In genomic region chr17:25068690-25069089, GRCm38 (mm10) we compare ENCODE assay signal across 19 mouse cellular contexts. TPM values are rescaled to one million over a fixed set of nuclear protein-coding genes. Genes with fewer than 3 reads are reported as not detected.
DNase-seq lines count a peak whose midpoint lies in the region; ATAC-seq and TF ChIP-seq lines count a peak whose summit lies in the region.
"Had no signal": no experiment of that assay in that cellular context is flagged by ENCODE, and none has a peak within 500 bp of the region (broad histone marks: within the 10 kb centered on the region; RNA-seq: fewer than 3 reads in every experiment).

No protein-coding gene starts in this region.

- TF ChIP-seq CTCF in small intestine, adult 2 months (IDR thresholded peaks at IDR 0.05; ENCODE audit: extremely low read depth, insufficient read length, insufficient replicate concordance, low read depth, low read length) = no peak

- H3K36me3 ChIP-seq in heart, embryonic 12.5 days = 0 out of 2 replicates have a peak, but pooled peaks cover 6% of the 10 kb centered on the region
- H3K36me3 ChIP-seq in megakaryocyte, embryonic 14.5 days (replicated peaks; ENCODE audit: low read length) = peaks cover 54% of the 10 kb centered on the region
- H3K36me3 ChIP-seq in small intestine, adult 2 months (ENCODE audit: control insufficient read depth, insufficient read depth, low read length) = 0 out of 2 replicates have a peak, but pooled peaks cover 3% of the 10 kb centered on the region

- no peaks in the 10 kb centered on the region for H3K9me3 ChIP-seq in heart, embryonic 12.5 days (replicated peaks)
- H3K9me3 ChIP-seq in megakaryocyte, embryonic 14.5 days = no peaks in the 10 kb centered on the region
- H3K9me3 ChIP-seq: hindbrain, embryonic 10.5 days; limb, embryonic 15.5 days; neural tube, embryonic 12.5 days had no signal

- peaks cover 50% of the 10 kb centered on the region for H3K4me1 ChIP-seq in heart, embryonic 12.5 days (replicated peaks)
- peaks cover 74% of the 10 kb centered on the region for H3K4me1 ChIP-seq in megakaryocyte, embryonic 14.5 days
- H3K4me1 ChIP-seq in small intestine, adult 2 months (ENCODE audit: control insufficient read depth, insufficient read depth, insufficient read length, low read length) = 0 out of 2 replicates have a peak, but pooled peaks cover 3% of the 10 kb centered on the region
- H3K4me1 ChIP-seq: hindbrain, embryonic 10.5 days; limb, embryonic 15.5 days; neural tube, embryonic 12.5 days had no signal

- DNase-seq in heart, postnatal 4 days = no peak
- peak; percentile 32 to 55 for DNase-seq in kidney, postnatal 25 days
- no peak for DNase-seq in kidney, postnatal 10 days
- DNase-seq: cerebellum, postnatal 14 days; layer of hippocampus, adult 9-11 months; right cerebral cortex, postnatal 25 days; thymus, adult 18-20 months had no signal

- H3K9ac ChIP-seq in heart, embryonic 12.5 days = no peak overlapping the region
- H3K9ac ChIP-seq: limb, embryonic 15.5 days; neural tube, embryonic 12.5 days had no signal

- no peak overlapping the region for H3K4me2 ChIP-seq in heart, embryonic 12.5 days
- H3K4me2 ChIP-seq: limb, embryonic 15.5 days; neural tube, embryonic 12.5 days had no signal

- H3K27me3 ChIP-seq in heart, embryonic 12.5 days (replicated peaks) = no peaks in the 10 kb centered on the region
- no peaks in the 10 kb centered on the region for H3K27me3 ChIP-seq in megakaryocyte, embryonic 14.5 days (replicated peaks)
- H3K27me3 ChIP-seq in small intestine, adult 2 months (ENCODE audit: control insufficient read depth, insufficient read depth, low read length) = no peaks in the 10 kb centered on the region
- H3K27me3 ChIP-seq: limb, embryonic 15.5 days; neural tube, embryonic 12.5 days had no signal

- no peak for TF ChIP-seq POLR2A in small intestine, adult 2 months (IDR thresholded peaks at IDR 0.05; ENCODE audit: low read depth, low read length)

- H3K4me3 ChIP-seq in heart, embryonic 12.5 days = no peak overlapping the region
- H3K4me3 ChIP-seq in megakaryocyte, embryonic 14.5 days (replicated peaks) = peak overlapping the region; percentile 13
- H3K4me3 ChIP-seq in small intestine, adult 2 months (ENCODE audit: low read depth, low read length) = no peak overlapping the region
- H3K4me3 ChIP-seq: erythroblast, embryonic 14.5 days; hindbrain, embryonic 10.5 days; limb, embryonic 15.5 days; neural tube, embryonic 12.5 days had no signal

- WGBS in heart, embryonic 12.5 days = 41% methylated on average over 2 of the region's 2 CpGs
- WGBS in small intestine, adult 2 months = 60% methylated on average over 2 of the region's 2 CpGs

- peak overlapping the region; percentile 49; the same call in 1 of the 2 replicates for H3K27ac ChIP-seq in heart, embryonic 12.5 days (ENCODE audit: poor library complexity, severe bottlenecking)
- peak overlapping the region; percentile 49; the same call in 1 of the 2 replicates for H3K27ac ChIP-seq in small intestine, adult 2 months (ENCODE audit: insufficient read depth, low read depth, low read length)
- H3K27ac ChIP-seq: hindbrain, embryonic 10.5 days; limb, embryonic 15.5 days; neural tube, embryonic 12.5 days had no signal

- ATAC-seq in heart, embryonic 12.5 days (ENCODE audit: insufficient number of reproducible peaks, low FRiP score) = no peak
- ATAC-seq in megakaryocyte, adult 5-6 weeks (ENCODE audit: poor library complexity, severe bottlenecking) = no peak
- ATAC-seq: forebrain, embryonic 16.5 days had no signal

RNA-seq across cellular contexts. Expression of gene Tmem204, which starts 14.7 kb away (rescaled TPM):
- 16.3 and 20.4 TPM in 2 replicates for polyA plus RNA-seq in heart, embryonic 12.5 days (2016; fragmentation: Nextera tagmentation; extraction: Ambion mirVana)
- total RNA-seq in heart, postnatal 4 days (2021) = 10 to 100 TPM; 25.2 to 27.4 TPM
- not detected in 2 replicates for polyA plus RNA-seq in megakaryocyte, embryonic 14.5 days (2012; ENCODE audit: insufficient read depth, low replicate concordance)
- not detected in 2 replicates for total RNA-seq in megakaryocyte, adult 5-6 weeks (2015)
- not detected in 2 replicates for total RNA-seq in megakaryocyte, adult 5-6 weeks (2017)
- polyA plus RNA-seq in small intestine, adult 2 months (2012; rRNA removed) = 9.7 and 17.7 TPM in 2 replicates
- total RNA-seq: megakaryocyte progenitor cell, adult 5-6 weeks had no signal
- polyA plus RNA-seq: erythroblast, embryonic 14.5 days had no signal

RNA-seq across cellular contexts. Expression of gene Telo2, which starts 47.1 kb away (rescaled TPM):
- 23.5 and 30.7 TPM in 2 replicates for polyA plus RNA-seq in heart, embryonic 12.5 days (2016; fragmentation: Nextera tagmentation; extraction: Ambion mirVana)
- 10 to 100 TPM; 16.4 to 17.5 TPM for total RNA-seq in heart, postnatal 4 days (2021)
- 9.1 and 27.2 TPM in 2 replicates for polyA plus RNA-seq in megakaryocyte, embryonic 14.5 days (2012; ENCODE audit: insufficient read depth, low replicate concordance)
- 3.9 and 4.4 TPM in 2 replicates for total RNA-seq in megakaryocyte, adult 5-6 weeks (2015)
- 8.8 and 11.3 TPM in 2 replicates for total RNA-seq in megakaryocyte, adult 5-6 weeks (2017)
- 7.3 and 8.9 TPM in 2 replicates for polyA plus RNA-seq in small intestine, adult 2 months (2012; rRNA removed)

RNA-seq across cellular contexts. Expression of gene Ptx4, which starts 51.9 kb away (rescaled TPM):
- polyA plus RNA-seq in heart, embryonic 12.5 days (2016; fragmentation: Nextera tagmentation; extraction: Ambion mirVana) = 0.27 TPM in 1 of 2 replicates, not detected in the other
- 1 to 10 TPM; 1.4 TPM for total RNA-seq in heart, postnatal 4 days (2021)
- 0.12 TPM in 1 of 2 replicates, not detected in the other for polyA plus RNA-seq in megakaryocyte, embryonic 14.5 days (2012; ENCODE audit: insufficient read depth, low replicate concordance)
- not detected in 2 replicates for total RNA-seq in megakaryocyte, adult 5-6 weeks (2015)
- not detected in 2 replicates for total RNA-seq in megakaryocyte, adult 5-6 weeks (2017)
- 0.10 TPM in 1 of 2 replicates, not detected in the other for polyA plus RNA-seq in small intestine, adult 2 months (2012; rRNA removed)
- total RNA-seq: ES-E14; megakaryocyte progenitor cell, adult 5-6 weeks; midbrain, postnatal 0 days had no signal
- polyA plus RNA-seq: erythroblast, embryonic 14.5 days; forebrain, embryonic 16.5 days; hindbrain, embryonic 10.5 days; neural tube, embryonic 12.5 days had no signal

RNA-seq across cellular contexts. Expression of gene Ift140, which starts 52.8 kb away (rescaled TPM):
- polyA plus RNA-seq in heart, embryonic 12.5 days (2016; fragmentation: Nextera tagmentation; extraction: Ambion mirVana) = 14.4 and 14.8 TPM in 2 replicates
- 1 to 10 TPM; 7.0 to 7.3 TPM for total RNA-seq in heart, postnatal 4 days (2021)
- polyA plus RNA-seq in megakaryocyte, embryonic 14.5 days (2012; ENCODE audit: insufficient read depth, low replicate concordance) = 6.9 and 7.4 TPM in 2 replicates
- total RNA-seq in megakaryocyte, adult 5-6 weeks (2015) = 6.4 and 8.1 TPM in 2 replicates
- 9.9 and 17.2 TPM in 2 replicates for total RNA-seq in megakaryocyte, adult 5-6 weeks (2017)
- polyA plus RNA-seq in small intestine, adult 2 months (2012; rRNA removed) = 4.2 and 8.4 TPM in 2 replicates

RNA-seq across cellular contexts. Expression of gene Cramp1l, which starts 53.1 kb away (rescaled TPM):
- 8.5 and 10.1 TPM in 2 replicates for polyA plus RNA-seq in heart, embryonic 12.5 days (2016; fragmentation: Nextera tagmentation; extraction: Ambion mirVana)
- total RNA-seq in heart, postnatal 4 days (2021) = 10 to 100 TPM; 15.1 to 16.3 TPM
- 4.5 and 5.5 TPM in 2 replicates for polyA plus RNA-seq in megakaryocyte, embryonic 14.5 days (2012; ENCODE audit: insufficient read depth, low replicate concordance)
- total RNA-seq in megakaryocyte, adult 5-6 weeks (2015) = 17.7 and 18.1 TPM in 2 replicates
- 9.8 and 10.2 TPM in 2 replicates for total RNA-seq in megakaryocyte, adult 5-6 weeks (2017)
- polyA plus RNA-seq in small intestine, adult 2 months (2012; rRNA removed) = 5.8 and 10.0 TPM in 2 replicates

Comparison
In these comparisons a context has a peak if more than half of its experiments do, and no peak if none do; other contexts are left out.
1. DNase-seq: peak in kidney, postnatal 25 days (2 of 2); none in heart, postnatal 4 days (single experiment) and kidney, postnatal 10 days (single experiment).
2. RNA of gene Tmem204, which starts 14.7 kb away (polyA plus RNA-seq): 9.7 to 17.7 TPM in small intestine, adult 2 months and 16.3 to 20.4 TPM in heart, embryonic 12.5 days; not detected in megakaryocyte, embryonic 14.5 days; every median in the first group is over 10 times any median in the second.